Mouse (Mus musculus): Measurements from ENCODE around the gene Chst8.

The Chst8 gene

GRCm38 (mm10) chr7:34714848-34715460 is 97.6 kb downstream of the Chst8 start:
- no peak for DNase-seq (ENCODE audit: low spot score in 2 of 2)

- DNase-seq (ENCODE audit: low spot score in 2 of 2): peak in 1 of 2 experiments; percentile 78
Observed at GRCm38 (mm10) chr7:34709111-34709510, 103.4 kb downstream of the Chst8 start.

DNA sequence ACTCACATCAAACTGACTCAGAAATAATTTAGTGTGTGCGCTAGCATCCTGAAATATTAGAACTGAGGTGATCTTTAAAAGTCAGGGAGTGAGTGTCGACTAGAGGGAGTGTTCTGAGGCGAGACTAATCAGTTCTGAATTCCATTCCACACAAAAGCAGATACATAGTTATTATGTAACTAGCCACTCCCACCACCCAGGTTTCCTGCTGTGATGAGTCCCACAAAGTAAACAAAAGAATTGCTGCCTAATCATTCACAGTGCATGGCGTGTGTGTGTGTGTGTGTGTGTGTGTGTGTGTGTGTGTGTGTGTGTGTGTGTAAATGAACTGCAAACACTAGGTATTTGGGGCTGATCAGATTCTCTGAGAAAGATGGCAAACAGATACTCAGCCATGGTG is 108.1 kb downstream of the Chst8 start:
- DNase-seq (ENCODE audit: low spot score in 2 of 2): no peak

DNA sequence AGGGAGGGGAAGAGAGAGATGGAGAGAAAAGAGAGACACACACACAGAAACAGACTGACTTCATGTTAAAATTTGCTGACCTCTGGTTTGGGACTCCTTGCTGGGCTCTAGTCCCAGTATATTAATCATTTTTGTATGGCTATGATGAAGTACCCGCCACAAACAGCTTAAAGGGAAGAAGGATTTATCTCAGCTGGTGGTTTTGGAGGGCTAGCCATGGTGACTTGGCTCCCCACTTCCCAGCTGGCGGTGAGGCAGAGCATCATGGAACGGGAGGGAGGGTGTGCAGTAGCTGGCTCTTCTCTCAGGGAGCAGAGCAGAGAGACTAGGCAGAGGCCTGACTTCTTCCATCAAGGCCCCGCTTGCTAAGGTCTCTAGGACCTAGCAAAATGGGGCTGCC is 109.1 kb downstream of the Chst8 start:
- no peak for DNase-seq (ENCODE audit: low spot score in 2 of 2)

DNA sequence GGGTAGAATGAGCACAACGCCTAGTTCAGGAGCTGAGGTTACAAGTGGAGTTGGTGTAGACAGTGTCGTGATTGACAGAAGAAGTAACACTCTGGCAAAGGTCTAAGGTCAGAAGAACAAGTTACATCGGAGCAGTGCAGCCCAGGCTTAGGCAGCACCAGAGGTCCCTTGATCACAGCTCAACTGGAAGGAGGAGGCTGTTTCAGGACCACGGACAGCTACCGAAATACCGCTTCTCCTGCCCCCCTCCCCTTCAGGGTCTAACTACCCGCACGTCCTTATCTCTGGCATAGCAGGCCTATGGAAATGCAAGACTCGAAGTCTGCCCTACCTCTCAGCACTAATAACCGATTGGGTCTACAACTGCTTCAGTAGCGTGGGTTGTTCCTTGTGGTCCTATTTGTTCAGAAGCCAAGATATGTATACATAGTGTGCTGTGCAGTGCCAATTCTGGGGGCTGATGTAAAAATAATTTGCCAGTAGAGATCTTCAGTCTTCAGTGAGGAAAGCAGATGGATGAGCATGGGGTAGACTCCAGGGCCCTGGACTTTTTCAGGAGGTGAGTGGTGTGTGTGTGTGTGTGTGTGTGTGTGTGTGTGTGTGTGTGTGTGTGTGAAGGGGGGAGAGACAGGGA is 109.7 kb downstream of the Chst8 start:
- DNase-seq (ENCODE audit: low spot score in 2 of 2): no peak

DNA sequence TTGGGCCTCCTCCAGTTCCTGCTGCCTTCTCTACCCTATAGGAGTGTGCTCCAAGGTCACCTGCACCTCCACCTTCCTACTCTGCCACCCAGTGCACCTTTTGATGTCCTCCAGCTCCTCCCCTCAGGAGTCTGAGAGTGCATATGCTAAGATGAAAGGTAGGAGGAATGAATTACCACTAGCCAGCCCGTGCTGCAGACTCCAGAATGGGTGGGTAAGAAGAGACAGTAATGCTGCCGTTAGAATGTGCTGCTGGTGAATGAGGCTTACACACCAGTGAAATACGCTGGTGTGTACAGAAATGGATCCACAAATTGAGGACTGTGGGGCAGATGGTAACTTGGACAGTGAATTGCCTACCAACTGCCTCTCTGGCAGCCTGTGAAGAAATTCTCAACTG is 112.6 kb downstream of the Chst8 start:
- DNase-seq (ENCODE audit: low spot score in 2 of 2): no peak

DNA sequence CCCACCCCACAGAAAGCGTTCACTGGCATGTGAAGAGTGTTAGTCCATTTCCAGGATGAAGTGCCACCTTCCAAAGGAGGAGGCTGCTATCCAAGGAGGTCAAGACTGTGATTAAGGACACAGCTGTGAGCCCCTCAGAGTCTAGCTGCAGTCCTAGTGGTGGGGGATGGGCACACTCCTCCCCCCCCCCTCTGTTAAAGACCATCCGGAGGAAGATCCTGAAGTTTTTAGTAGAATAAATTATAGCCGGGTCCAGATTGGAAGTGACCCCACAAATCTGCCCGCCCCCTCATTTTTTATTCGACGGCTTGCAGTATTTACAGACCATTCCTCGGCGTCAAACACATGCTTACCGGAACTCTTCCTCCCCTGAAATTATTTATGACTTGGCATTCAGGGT is 114.3 kb downstream of the Chst8 start:
- DNase-seq (ENCODE audit: low spot score in 2 of 2): no peak

DNA sequence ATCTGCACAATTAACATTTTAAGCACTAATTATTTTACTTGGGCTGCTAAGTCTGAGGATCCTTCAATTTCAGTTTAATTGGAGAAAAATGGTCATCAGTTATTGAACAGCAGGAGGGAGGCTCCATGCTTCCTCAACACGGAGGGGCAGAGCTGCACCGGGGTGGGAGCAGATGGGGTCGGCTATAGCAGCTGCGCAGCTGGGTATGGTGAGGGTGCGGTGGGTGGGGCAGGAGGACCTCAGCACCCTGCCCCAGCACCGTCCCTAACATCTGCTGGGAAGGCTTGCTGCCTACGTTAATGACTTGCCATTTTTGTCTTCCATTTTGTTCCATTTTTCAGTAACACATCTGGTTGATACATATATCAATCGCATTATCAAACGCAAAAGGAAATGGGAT is 116.4 kb downstream of the Chst8 start:
- DNase-seq (ENCODE audit: low spot score in 2 of 2): no peak

DNA sequence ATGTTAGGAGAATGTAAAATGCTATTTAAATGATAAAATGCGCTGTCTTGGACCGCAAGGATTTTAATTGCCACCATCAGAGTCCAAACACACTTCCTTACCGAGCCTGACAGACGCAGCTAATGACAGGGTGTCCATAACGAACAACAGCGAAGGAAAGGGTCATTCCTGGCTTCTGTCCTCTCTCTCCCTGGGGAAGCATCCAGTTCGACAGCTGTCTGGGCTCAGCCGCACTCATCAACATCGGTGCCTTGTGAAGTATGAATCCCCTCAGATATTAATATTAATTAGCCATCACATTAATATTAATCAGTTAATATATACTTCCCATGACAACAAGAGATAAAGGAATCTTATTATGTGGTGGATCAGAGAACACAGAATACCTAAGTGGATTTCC is 117.6 kb downstream of the Chst8 start:
- DNase-seq (ENCODE audit: low spot score in 2 of 2): no peak

GRCm38 (mm10) chr7:34693916-34694315 is 118.6 kb downstream of the Chst8 start:
- no peak for DNase-seq (ENCODE audit: low spot score in 2 of 2)

DNA sequence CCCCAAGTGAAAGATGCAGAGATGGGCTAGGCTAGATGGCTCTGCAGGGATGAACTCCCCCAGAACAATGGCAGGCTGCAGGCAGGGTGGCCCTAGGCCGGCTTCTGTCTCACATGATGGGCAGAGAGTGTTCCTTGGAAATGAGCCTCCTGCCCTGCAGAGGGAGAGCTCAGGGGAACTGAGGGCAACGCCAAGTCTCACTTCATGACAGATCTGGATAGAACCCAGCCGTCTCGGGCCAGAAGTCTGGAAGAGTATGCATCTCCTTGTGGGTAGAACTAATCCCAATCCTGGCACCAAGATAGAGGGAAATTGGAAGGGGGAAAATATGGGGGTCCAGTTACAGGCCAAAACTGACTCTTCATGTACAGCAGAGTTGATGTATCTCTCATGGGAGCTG is 119.4 kb downstream of the Chst8 start:
- DNase-seq (ENCODE audit: low spot score in 2 of 2): peak in 1 of 2 experiments; percentile 45

DNA sequence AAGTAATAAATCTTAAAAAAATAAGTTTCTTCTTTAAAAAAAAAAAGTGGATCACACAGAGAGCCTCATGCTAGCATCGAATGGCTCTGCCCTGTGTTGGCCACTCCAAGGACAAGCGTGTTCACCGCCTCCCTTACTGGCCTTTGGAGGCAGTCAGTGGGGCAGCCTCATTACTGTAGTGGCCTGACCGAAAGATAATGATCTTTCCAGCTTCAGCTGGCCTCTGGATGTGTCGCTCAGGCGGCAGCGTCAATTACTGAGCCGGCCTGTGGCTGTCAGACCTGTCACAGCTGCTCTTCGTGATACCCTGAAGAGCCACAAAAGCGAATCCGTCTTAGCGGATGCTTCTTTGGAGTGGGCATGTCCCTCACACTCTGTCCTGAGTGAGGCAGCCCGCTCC is 122.4 kb downstream of the Chst8 start:
- DNase-seq (ENCODE audit: low spot score in 2 of 2): no peak

DNA sequence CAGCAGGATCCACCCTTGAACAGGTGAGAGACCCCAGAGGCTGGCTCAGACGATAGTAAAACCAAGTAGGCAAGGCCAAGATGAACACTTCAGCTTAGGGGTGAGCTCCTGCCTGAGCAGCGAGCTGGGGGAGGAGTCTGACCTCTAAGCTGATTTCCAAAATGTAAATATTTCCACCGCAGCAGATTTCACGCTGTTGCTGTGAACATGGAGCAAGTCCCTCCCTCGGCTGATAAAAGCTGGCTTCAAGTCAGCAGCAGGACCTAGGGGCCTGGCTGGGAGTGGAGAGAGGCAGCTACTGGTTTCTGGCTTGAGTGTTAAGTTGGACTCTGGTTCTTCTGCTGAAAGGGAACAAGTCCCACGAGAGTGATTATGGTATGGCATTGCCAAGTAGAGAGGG is 123.5 kb downstream of the Chst8 start:
- no peak for DNase-seq (ENCODE audit: low spot score in 2 of 2)

DNA sequence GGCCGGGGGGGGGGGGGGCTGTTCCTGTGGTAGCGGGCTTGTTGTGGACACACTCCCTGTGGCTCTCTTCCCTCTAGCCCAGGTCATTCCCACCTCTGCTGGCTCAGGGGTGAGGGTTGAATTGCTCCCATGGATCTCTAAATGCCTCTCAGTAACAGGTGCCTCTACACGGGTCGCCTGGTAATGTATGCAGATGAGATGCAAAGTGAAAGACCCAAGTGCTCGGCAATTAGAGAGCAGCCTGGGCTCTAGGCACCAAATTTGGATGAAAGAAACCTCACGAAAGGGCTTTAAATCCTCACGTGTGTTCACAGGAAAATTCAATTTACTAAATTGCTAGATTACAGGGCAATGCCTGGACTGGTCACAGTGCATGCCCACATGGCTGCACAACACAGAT is 126.7 kb downstream of the Chst8 start:
- DNase-seq (ENCODE audit: low spot score in 2 of 2): no peak

GRCm38 (mm10) chr7:34685176-34685575 is 127.3 kb downstream of the Chst8 start:
- no peak for DNase-seq (ENCODE audit: low spot score in 2 of 2)

- DNase-seq (ENCODE audit: low spot score in 2 of 2): peak in 1 of 2 experiments; percentile 49
Observed at GRCm38 (mm10) chr7:34680771-34681421, 131.6 kb downstream of the Chst8 start.

- DNase-seq (ENCODE audit: low spot score in 2 of 2): no peak
Observed at GRCm38 (mm10) chr7:34679886-34680285, 132.6 kb downstream of the Chst8 start.

DNA sequence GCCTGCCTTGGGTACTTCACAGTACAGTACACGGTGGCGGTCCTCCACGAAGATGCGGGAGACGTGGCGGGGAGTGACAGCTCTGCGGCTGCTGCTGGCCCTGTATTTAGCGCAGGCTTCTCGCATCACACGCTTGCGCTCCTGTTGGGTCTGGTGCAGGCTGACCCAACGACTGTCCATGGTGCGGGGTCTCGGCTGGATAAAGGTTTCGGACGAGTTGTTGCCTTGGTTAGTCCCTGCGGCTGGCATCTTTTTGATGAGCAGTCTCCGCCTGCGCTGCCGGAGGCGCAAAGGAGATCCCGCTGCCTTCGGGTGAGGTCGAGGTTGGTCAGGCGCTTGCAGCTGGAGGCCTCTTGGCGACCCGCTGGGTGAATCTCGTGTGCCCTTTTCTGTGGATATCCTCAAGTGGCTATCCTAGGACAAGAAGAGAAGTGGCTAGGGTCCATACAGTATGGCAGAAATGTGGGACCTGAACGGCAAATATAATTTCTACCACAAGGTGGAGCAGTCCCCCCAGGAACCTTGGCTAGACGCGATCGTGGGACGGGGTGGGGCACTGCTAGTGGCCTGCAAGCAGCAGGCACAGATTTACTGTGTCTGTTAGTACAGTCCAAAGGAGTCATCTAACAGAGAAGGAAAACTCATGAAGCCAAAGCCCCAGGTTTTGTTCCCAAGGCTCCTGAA is 136.5 kb downstream of the Chst8 start:
- DNase-seq (ENCODE audit: low spot score in 2 of 2): peak; percentile 70 to 84

DNA sequence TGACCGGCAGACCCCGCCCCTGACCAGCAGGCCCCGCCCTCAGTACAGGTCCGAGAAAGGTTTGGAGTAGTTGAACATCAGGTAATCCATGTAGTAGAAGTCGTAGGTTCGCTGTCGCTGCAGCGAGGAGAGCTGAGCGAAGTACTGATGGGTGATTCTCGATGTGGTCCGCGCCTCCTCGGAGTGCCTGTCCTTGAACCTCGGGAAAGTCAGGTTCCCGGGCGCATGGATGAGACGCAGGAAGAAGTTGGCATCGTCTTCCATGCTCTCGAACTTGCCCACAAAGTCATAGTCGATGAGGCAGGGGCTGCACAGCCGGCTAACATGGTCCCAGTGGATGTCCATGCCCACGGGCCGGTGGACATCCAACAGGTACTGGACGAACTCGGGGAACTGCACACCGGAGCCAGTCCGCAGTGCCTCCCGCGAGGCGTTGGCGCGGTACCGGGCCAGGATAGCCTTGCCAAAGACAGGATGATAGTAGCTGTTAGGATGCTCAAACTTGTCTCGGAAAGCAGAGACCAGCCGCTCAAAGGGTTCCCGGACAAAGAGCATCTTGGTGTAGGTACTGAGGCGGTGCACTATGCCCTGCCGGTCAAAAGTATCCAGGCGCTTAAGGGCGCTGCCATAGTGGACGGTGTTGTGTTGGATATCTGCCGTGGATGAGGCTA is 137.3 kb downstream of the Chst8 start:
- DNase-seq (ENCODE audit: low spot score in 2 of 2): no peak

GRCm38 (mm10) chr7:34672916-34673315 is 139.6 kb downstream of the Chst8 start:
- no peak for DNase-seq (ENCODE audit: low spot score in 2 of 2)

DNA sequence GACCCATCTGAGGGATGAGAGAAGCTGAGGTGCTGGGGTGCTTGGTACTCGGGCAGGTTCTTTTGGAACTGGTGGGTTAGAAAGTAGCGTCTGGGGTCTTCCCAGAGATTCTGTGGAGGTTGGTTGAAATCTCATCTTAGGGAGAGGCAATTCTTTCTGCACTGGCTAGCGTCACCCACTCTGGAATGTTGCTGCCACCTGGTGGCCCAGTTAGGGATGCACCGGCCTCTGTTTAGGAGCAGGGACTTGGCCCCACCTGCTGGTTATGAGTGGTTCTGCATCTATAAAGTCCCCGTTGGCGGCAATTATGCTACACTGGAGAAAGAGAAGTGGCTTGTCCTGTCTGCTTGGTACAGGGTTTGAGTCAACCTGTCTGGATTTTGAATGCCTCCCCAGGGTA is 140.6 kb downstream of the Chst8 start:
- peak; percentile 91 to 96 for DNase-seq (ENCODE audit: low spot score in 2 of 2)

DNA sequence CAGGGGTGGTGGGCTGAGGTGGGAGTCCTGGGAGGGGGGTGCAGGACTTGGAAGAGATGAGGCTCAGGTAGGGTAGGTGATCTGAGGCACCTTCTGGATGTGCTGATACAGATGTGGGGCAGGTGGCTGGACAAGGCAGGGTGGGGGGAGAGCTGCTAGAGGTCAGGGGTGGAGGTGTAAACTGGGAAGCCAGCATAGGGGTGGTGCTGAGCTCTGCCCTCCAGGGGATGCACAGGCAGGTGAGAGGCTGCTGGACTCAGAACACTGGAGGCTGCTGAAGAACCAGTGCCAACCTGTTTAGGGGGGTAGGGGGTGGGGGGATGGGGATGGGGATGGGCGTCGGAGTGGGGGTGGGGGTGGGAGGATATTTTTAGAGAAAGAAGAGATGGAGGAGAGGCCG is 141.7 kb downstream of the Chst8 start:
- DNase-seq (ENCODE audit: low spot score in 2 of 2): no peak
